Mouse (Mus musculus) heart, postnatal 0 days (tissue): ENCODE results near the gene Siae. TPM values are rescaled to one million over a fixed set of nuclear protein-coding genes. Genes with fewer than 3 reads are reported as not detected.

Experiments used
- ATAC-seq: fragments of 200-750 bp; cut with Nextera tagmentation; 2 replicates; pipeline ENCODE4 v1.8.0; 2017; ENCODE audit warnings: low read depth, moderate number of reproducible peaks, moderate library complexity; ENCODE audit not compliant: insufficient read depth
- DNase-seq: peaks from one replicate; pipeline ENCODE4 v3.0.0-alpha.2; 2016; ENCODE audit warnings: low spot score
- H3K27ac ChIP-seq: fragments of 300-500 bp; sonication (generic); 2 replicates; pipeline ENCODE4 v1.5.1; 2014; ENCODE audit warnings: low read depth, mild to moderate bottlenecking
- H3K27me3 ChIP-seq: fragments of 300-500 bp; sonication (generic); 2 replicates; pipeline ENCODE4 v1.6.1; 2014; ENCODE audit warnings: low read length, mixed read lengths; ENCODE audit not compliant: control insufficient read depth, insufficient read depth
- H3K36me3 ChIP-seq: fragments of 300-500 bp; sonication (generic); replicated peaks from 2 replicates; pipeline ENCODE4 v1.6.1; 2014; ENCODE audit warnings: low read length, mixed read lengths; ENCODE audit not compliant: control insufficient read depth, insufficient read depth
- H3K4me1 ChIP-seq: fragments of 300-500 bp; sonication (generic); 2 replicates; pipeline ENCODE4 v1.6.1; 2014; ENCODE audit warnings: antibody characterized with exemption; ENCODE audit not compliant: control insufficient read depth, insufficient read depth
- H3K4me2 ChIP-seq: fragments of 300-500 bp; sonication (generic); 2 replicates; pipeline ENCODE4 v1.6.1; 2014; ENCODE audit warnings: low read depth, mild to moderate bottlenecking, low read length, moderate library complexity
- H3K4me3 ChIP-seq: fragments of 300-500 bp; sonication (generic); 2 replicates; pipeline ENCODE4 v1.5.1; 2014; ENCODE audit warnings: low read depth, low read length
- H3K9ac ChIP-seq: fragments of 300-500 bp; sonication (generic); replicated peaks from 2 replicates; pipeline ENCODE4 v1.6.1; 2014; ENCODE audit warnings: low read depth, low read length, mixed read lengths
- H3K9me3 ChIP-seq: fragments of 300-500 bp; sonication (generic); replicated peaks from 2 replicates; pipeline ENCODE4 v1.6.1; 2016; ENCODE audit warnings: low read length; ENCODE audit not compliant: control insufficient read depth
- CTCF ChIP-seq: IDR thresholded peaks from 2 replicates; pipeline ENCODE4 v1.5.1; 2016; ENCODE audit warnings: antibody characterized with exemption, control low read depth, low read depth
- EP300 ChIP-seq: IDR thresholded peaks from 2 replicates; pipeline ENCODE4 v1.6.1; 2016; ENCODE audit warnings: antibody characterized with exemption, low read depth
- WGBS: fragments of 180-500 bp; shearing (Covaris S2); extraction: QIAGEN DNeasy Blood & Tissue Kit; methylation state at CpG from one replicate; pipeline ENCODE4 v1.1.7; 2014; 5-methylcytosine and 5-hydroxymethylcytosine counted together
- polyA plus RNA-seq: library from polyadenylated mRNA; unstranded; fragments of >200 nt; fragmentation: Nextera tagmentation; extraction: Ambion mirVana; gene quantifications from 2 replicates; pipeline ENCODE4 v1.2.1, GENCODE M21; 2015
- total RNA-seq: library from RNA; depleted of rRNA; stranded (reverse); fragments of >200 nt; gene quantifications from 2 replicates; pipeline ENCODE4 v1.2.3, GENCODE M21; 2014; ENCODE audit warnings: low replicate concordance

Siae gene
- total and polyA plus RNA-seq, 2 experiments from 2014 or later: 5.4 to 6.4 TPM

GRCm38 (mm10) chr9:37670261-37670660 is 114.8 kb downstream of the Siae start:
- Histone ChIP-seq H3K4me3 (no peak overlapping the region), H3K27me3 (no peaks in the 10 kb centered on the region), H3K27ac (no peak overlapping the region), H3K36me3 (no peaks in the 10 kb centered on the region), H3K4me2 (no peak overlapping the region), H3K9ac (no peak overlapping the region), H3K4me1 (no peaks in the 10 kb centered on the region), H3K9me3 (no peaks in the 10 kb centered on the region)
- no peak for DNase-seq
- TF ChIP-seq EP300 (no peak), CTCF (no peak)
- WGBS: 75% methylated on average over 3 of the region's 3 CpGs
- no peak for ATAC-seq

DNA sequence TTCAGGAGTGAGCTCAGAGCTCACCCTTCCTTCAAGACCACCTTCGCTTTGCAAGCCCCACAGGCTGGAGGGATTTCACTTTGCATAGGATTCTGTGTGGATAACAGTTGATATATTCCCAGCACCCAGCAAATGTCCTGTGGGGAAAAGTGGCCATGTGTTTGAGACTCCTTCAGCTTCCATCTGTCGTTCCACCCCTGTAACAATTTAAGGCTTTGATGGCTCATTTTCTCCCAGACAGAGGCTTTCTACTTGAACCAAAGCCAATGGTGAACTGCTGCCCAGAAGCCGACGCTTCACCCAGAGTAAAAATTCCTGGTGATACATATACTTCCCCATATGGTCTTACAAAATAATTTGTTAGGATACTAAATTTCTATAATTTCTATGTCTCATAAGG is 119.8 kb downstream of the Siae start:
- Histone ChIP-seq H3K27ac (no peak overlapping the region), H3K9me3 (no peaks in the 10 kb centered on the region), H3K36me3 (no peaks in the 10 kb centered on the region), H3K27me3 (no peaks in the 10 kb centered on the region), H3K4me2 (no peak overlapping the region), H3K9ac (no peak overlapping the region), H3K4me3 (no peak overlapping the region), H3K4me1 (no peaks in the 10 kb centered on the region)
- WGBS: 74% methylated on average over 4 of the region's 4 CpGs
- no peak for ATAC-seq
- TF ChIP-seq EP300: no peak
- TF ChIP-seq CTCF: no peak
- DNase-seq: no peak

GRCm38 (mm10) chr9:37681123-37681522 is 125.6 kb downstream of the Siae start:
- TF ChIP-seq CTCF (no peak), EP300 (no peak)
- no peak for DNase-seq
- WGBS: 93% methylated on average over 1 of the region's 1 CpGs
- no peak for ATAC-seq
- Histone ChIP-seq H3K27ac (no peak overlapping the region), H3K27me3 (no peaks in the 10 kb centered on the region), H3K4me2 (no peak overlapping the region), H3K4me1 (no peaks in the 10 kb centered on the region), H3K9me3 (no peaks in the 10 kb centered on the region), H3K9ac (no peak overlapping the region), H3K4me3 (no peak overlapping the region), H3K36me3 (no peaks in the 10 kb centered on the region)

DNA sequence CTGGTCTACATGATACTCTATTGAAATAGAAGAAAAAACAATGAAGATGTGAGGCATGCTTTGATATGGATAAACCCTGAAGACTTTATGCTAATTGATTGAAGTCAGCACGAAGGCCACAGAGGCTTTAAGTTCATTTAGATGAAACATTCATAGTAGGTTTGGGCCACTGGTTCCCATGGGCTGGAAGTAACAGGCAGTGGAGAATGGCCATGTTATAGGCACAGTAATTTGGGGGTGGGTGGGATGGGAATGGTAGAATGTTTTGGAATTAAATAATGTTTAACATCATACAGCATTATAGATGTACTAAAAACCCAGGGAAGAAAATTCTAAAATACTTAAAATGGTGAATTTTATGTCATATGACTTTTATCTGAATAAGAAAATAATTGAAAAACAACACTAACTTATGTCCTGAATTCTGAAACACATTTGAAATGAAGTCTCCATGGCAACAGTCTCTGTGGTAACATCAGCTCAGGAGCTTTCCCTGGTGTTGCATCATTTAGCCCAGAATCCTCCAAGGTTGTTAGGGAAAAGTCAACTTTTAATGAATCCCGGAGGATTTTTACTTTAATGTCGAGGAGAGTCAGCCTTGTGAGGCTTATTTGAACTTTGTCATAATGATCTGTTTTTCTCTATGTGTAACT is 131.9 kb downstream of the Siae start:
- H3K9ac ChIP-seq: no peak overlapping the region
- no peak overlapping the region for H3K4me2 ChIP-seq
- no peaks in the 10 kb centered on the region for H3K9me3 ChIP-seq
- TF ChIP-seq CTCF (no peak), EP300 (no peak)
- H3K36me3 ChIP-seq: no peaks in the 10 kb centered on the region
- ATAC-seq: no peak
- 67% methylated on average over 3 of the region's 3 CpGs for WGBS
- no peak overlapping the region for H3K27ac ChIP-seq
- no peak overlapping the region for H3K4me3 ChIP-seq
- H3K4me1 ChIP-seq: no peaks in the 10 kb centered on the region
- no peaks in the 10 kb centered on the region for H3K27me3 ChIP-seq
- no peak for DNase-seq

GRCm38 (mm10) chr9:37687941-37688303 is 132.4 kb downstream of the Siae start:
- Histone ChIP-seq H3K4me1 (no peaks in the 10 kb centered on the region), H3K9me3 (no peaks in the 10 kb centered on the region), H3K4me2 (no peak overlapping the region), H3K27ac (no peak overlapping the region), H3K9ac (no peak overlapping the region), H3K27me3 (no peaks in the 10 kb centered on the region), H3K4me3 (no peak overlapping the region), H3K36me3 (no peaks in the 10 kb centered on the region)
- no peak for TF ChIP-seq EP300
- no peak for TF ChIP-seq CTCF
- 40% methylated on average over 3 of the region's 3 CpGs for WGBS
- ATAC-seq (no peak), DNase-seq (no peak)
